Mouse (Mus musculus) ES-E14 (cell line): ENCODE results near the gene Ttll5. TPM values are rescaled to one million over a fixed set of nuclear protein-coding genes. Genes with fewer than 3 reads are reported as not detected.

Experiments used
- DNase-seq: peaks from one replicate; pipeline ENCODE4 v3.0.0-alpha.2; 2013; ENCODE audit warnings: low read depth, low spot score
- H3K27ac ChIP-seq: 2 replicates; pipeline ENCODE4 v1.5.1; 2012; ENCODE audit warnings: low read depth, mild to moderate bottlenecking, low read length, moderate library complexity, mixed read lengths; ENCODE audit not compliant: poor library complexity, insufficient read depth, severe bottlenecking
- H3K36me3 ChIP-seq: 2 replicates; pipeline ENCODE4 v1.6.1; 2012; ENCODE audit warnings: mild to moderate bottlenecking, low read length, moderate library complexity, mixed read lengths; ENCODE audit not compliant: control insufficient read depth, poor library complexity, insufficient read depth, severe bottlenecking
- H3K4me1 ChIP-seq, 2 experiments: fragments of 150-350 bp in 1 of 2; sonication (generic) in 1 of 2; 2 replicates each; pipeline ENCODE4 v1.6.1; 2012; ENCODE audit warnings: low read length in 2 of 2, mild to moderate bottlenecking in 1 of 2, mixed read lengths in 1 of 2; ENCODE audit not compliant: control insufficient read depth in 2 of 2, insufficient read depth in 2 of 2, poor library complexity in 1 of 2
- H3K4me3 ChIP-seq, 2 experiments: fragments of 150-350 bp in 1 of 2; sonication (generic) in 1 of 2; 2 replicates each; pipeline ENCODE4 v1.5.1; 2012; ENCODE audit warnings: low read length in 2 of 2, low read depth in 1 of 2, mild to moderate bottlenecking in 1 of 2, mixed read lengths in 1 of 2; ENCODE audit not compliant: insufficient read depth in 1 of 2, poor library complexity in 1 of 2, severe bottlenecking in 1 of 2
- H3K9ac ChIP-seq: 2 replicates; pipeline ENCODE4 v1.6.1; 2012; ENCODE audit warnings: low read depth, mild to moderate bottlenecking, low read length, mixed read lengths; ENCODE audit not compliant: poor library complexity, insufficient read depth, severe bottlenecking
- H3K9me3 ChIP-seq: fragments of 150-350 bp; sonication (generic); 2 replicates; pipeline ENCODE4 v1.6.1; 2012; ENCODE audit warnings: low read depth, mild to moderate bottlenecking, low read length; ENCODE audit not compliant: control insufficient read depth, insufficient read depth
- CHD2 ChIP-seq: IDR thresholded peaks from 2 replicates; pipeline ENCODE4 v1.6.1; 2014; ENCODE audit warnings: mild to moderate bottlenecking, low read depth, low read length, inconsistent platforms
- HCFC1 ChIP-seq: IDR thresholded peaks from 2 replicates; pipeline ENCODE4 v1.6.1; 2012; ENCODE audit warnings: low read length, inconsistent platforms, borderline replicate concordance; ENCODE audit not compliant: insufficient read depth
- MAFK ChIP-seq: IDR thresholded peaks from 2 replicates; pipeline ENCODE4 v1.6.1; 2014; ENCODE audit warnings: mild to moderate bottlenecking, low read depth, low read length, inconsistent platforms; ENCODE audit not compliant: insufficient read depth
- ZC3H11A ChIP-seq: IDR thresholded peaks from 2 replicates; pipeline ENCODE4 v1.6.1; 2012; ENCODE audit warnings: low read depth, mild to moderate bottlenecking, inconsistent platforms, low read length, borderline replicate concordance
- ZNF384 ChIP-seq: IDR thresholded peaks from 2 replicates; pipeline ENCODE4 v1.6.1; 2012; ENCODE audit warnings: low read depth, low read length, inconsistent platforms
- in situ Hi-C, 2 experiments: fragments of 600-800 bp; cut with MboI; formaldehyde crosslinking; loops; one replicate each; pipeline ENCODE4 v1.15.1; 2025; ENCODE audit warnings: low sequenced_read_pairs in 2 of 2, inconsistent platforms in 1 of 2; ENCODE audit not compliant: unreplicated experiment in 2 of 2
- total RNA-seq: library from RNA; depleted of rRNA; stranded (reverse); fragments of 300-350 nt; gene quantifications from 2 replicates; pipeline ENCODE4 v1.2.3, GENCODE M21; 2012

The Ttll5 gene
- total RNA-seq, 1 experiment = 18.6 TPM

GRCm38 (mm10) chr12:86055306-86055705 is 230.8 kb downstream of the Ttll5 start:
- Histone ChIP-seq H3K27ac (no peak overlapping the region), H3K36me3 (no peaks in the 10 kb centered on the region), H3K4me1 (no peaks in the 10 kb centered on the region), H3K9me3 (no peaks in the 10 kb centered on the region), H3K4me3 (no peak overlapping the region), H3K9ac (no peak overlapping the region)
- in situ Hi-C loops = no loop called here
- TF ChIP-seq MAFK (no peak), CHD2 (no peak), ZNF384 (no peak), ZC3H11A (no peak), HCFC1 (no peak)
- DNase-seq = no peak

GRCm38 (mm10) chr12:86056976-86057375 is 232.5 kb downstream of the Ttll5 start:
- Histone ChIP-seq H3K4me1 (no peaks in the 10 kb centered on the region), H3K9ac (no peak overlapping the region), H3K9me3 (no peaks in the 10 kb centered on the region), H3K27ac (no peak overlapping the region), H3K36me3 (no peaks in the 10 kb centered on the region), H3K4me3 (no peak overlapping the region)
- no peak for DNase-seq
- in situ Hi-C loops = no loop called here
- TF ChIP-seq CHD2 (no peak), ZNF384 (no peak), MAFK (no peak), ZC3H11A (no peak), HCFC1 (no peak)

DNA sequence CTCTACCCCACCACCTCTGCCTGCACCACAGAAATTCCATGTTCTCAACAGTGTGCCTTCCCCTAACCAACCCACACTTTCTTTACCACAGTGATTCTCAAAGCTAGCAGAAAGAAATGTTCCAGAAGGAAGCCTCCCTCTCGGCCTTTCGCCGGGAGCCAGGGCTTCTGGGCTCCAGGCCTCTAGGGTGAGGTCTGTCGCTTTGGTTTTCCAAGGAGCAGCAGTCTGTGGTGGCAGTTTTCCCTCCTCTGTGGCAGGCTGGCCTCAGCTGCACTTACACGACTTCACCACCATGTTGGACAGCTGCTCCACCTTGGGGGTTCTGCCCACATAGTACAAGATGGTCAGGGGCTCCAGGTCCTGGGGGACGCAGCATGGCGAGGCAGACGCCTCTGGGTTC is 233.1 kb downstream of the Ttll5 start:
- Histone ChIP-seq H3K36me3 (no peaks in the 10 kb centered on the region), H3K9me3 (no peaks in the 10 kb centered on the region), H3K4me1 (no peaks in the 10 kb centered on the region), H3K4me3 (no peak overlapping the region), H3K27ac (no peak overlapping the region), H3K9ac (no peak overlapping the region)
- in situ Hi-C loops = no loop called here
- TF ChIP-seq HCFC1 (no peak), ZC3H11A (no peak)
- DNase-seq = no peak

GRCm38 (mm10) chr12:86059341-86059740 is 234.9 kb downstream of the Ttll5 start:
- in situ Hi-C loops = no loop called here
- no peaks in the 10 kb centered on the region for H3K9me3 ChIP-seq
- no peak overlapping the region for H3K27ac ChIP-seq
- DNase-seq = no peak
- no peak overlapping the region for H3K4me3 ChIP-seq
- H3K36me3 ChIP-seq = no peaks in the 10 kb centered on the region
- no peak overlapping the region for H3K9ac ChIP-seq
- TF ChIP-seq CHD2 = no peak
- TF ChIP-seq MAFK = no peak
- no peak for TF ChIP-seq ZC3H11A
- no peak for TF ChIP-seq ZNF384
- no peak for TF ChIP-seq HCFC1
- H3K4me1 ChIP-seq = no peaks in the 10 kb centered on the region

- no peak for TF ChIP-seq CHD2
- TF ChIP-seq MAFK = no peak
- no peak for TF ChIP-seq HCFC1
- no peak for TF ChIP-seq ZC3H11A
- TF ChIP-seq ZNF384 = no peak
- Histone ChIP-seq H3K9me3 (no peaks in the 10 kb centered on the region), H3K36me3 (no peaks in the 10 kb centered on the region)
Observed at GRCm38 (mm10) chr12:86064796-86065195, 240.3 kb downstream of the Ttll5 start.

More at GRCm38 (mm10) chr12:86064796-86065195, 240.3 kb downstream of the Ttll5 start:
- Histone ChIP-seq H3K4me1 (peaks cover 0 to 3% of the 10 kb centered on the region in 2 experiments; a peak in 1 of 4 replicates), H3K9ac (no peak overlapping the region), H3K4me3 (no peak overlapping the region), H3K27ac (no peak overlapping the region)
- in situ Hi-C loops = no loop called here
- DNase-seq = no peak
